Mouse (Mus musculus) forelimb bud, embryonic 11.5 days (tissue): ENCODE results near the gene Tph1.
"Not testable (repeated sequence)": the region's sequence is repeated elsewhere in the genome, so short reads cannot be mapped to it uniquely, and the experiment has no call there.

Source experiments
- DNase-seq: peaks from one replicate; pipeline ENCODE4 v3.0.0-alpha.2; 2012; ENCODE audit warnings: low read depth, low spot score

Gene Tph1

GRCm38 (mm10) chr7:46672160-46672672 is at the start of gene Tph1:
TSS of gene Tph1 (minus strand) at chr7:46672537.
- no peak for DNase-seq

DNA sequence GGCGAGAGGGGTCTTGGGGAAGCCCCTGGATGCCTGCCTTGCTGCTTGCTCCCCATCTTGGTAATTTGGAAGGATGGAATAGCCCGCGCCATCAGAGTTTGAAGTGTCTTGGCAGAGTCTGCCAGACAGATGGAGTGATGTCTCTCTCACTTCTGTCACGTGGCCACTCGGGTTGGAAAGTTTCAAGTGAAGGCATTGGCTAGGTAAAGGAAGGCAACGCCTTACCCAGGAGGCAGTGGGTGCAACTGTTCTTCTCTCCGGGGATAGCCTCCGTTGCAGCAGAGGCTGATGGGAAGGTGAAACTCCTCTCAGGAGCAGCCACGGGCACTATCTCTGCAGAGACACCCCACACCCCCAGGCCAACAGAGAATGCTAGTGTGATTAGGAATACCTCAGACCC is 48.1 kb upstream of the Tph1 start:
- DNase-seq, result no peak

DNA sequence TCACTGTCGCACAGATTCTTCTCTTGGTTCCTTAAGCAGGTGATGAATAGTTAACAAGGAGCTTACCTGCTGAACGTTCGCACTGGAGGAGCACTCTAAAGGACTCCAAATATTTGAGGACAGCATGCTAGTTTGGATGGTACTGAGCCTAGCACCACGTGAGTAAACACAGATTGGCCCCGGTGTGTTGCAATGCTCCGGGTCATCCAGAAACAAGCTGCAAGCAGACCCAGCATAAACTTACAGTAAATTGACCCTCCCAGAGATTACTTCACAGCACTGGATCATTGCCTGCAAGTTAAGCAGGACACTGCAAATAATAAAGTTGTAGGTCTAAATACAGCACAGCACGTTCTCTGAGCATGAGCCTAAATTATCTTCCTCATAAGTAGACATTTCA is 47.2 kb upstream of the Tph1 start:
- DNase-seq, result no peak

DNA sequence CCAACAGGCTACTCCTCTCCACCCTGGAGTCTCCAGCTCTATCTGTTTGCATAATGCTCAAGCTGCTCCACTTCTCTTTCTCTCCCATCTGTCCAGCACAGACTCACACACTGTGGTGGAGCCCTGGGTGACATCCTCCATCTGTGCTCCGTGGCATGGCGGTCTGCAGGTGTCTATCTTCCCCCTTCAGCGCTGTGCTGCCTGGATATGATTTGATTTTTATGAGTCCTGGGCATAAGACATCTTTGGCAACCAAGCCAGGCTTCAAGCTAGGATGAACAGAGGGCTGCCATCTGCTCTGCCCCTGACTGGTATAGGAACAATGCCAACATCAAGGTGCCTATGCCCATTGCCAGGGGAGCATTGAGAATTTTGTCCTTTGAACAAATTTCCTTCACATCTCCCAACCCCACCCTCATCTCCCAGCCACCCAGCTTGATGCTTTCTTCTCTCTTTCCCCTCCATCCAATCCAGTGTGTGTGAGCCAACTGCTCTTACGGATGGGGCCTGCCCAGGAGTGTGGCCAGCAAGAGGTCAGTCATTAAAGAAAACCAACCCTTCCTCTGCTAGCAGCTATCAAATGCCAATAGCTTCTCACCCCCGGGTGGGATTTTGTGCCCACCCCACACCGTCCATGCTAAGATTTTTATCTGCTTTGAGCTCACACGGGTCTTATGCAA is 46.4 kb upstream of the Tph1 start:
- no peak for DNase-seq

DNA sequence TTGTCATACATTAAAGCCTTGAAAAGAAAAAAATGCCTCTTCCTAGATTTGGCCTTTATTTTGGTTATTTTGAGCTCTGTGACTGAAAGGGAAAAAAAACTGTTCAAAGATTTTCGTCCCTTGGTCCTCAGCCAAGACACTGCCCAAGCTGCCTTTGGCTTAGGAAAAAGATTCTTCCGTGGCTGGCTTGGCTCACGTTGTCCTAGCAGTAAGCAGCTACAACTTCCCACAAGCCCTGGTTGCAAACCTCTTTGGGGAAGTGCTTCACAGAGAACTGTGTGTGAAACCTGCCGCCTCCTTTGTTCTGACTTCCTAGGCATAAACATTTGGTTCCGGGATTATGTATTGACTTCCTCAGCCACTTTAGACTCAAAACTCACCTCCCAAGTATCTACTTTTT is 44.6 kb upstream of the Tph1 start:
- no peak for DNase-seq

DNA sequence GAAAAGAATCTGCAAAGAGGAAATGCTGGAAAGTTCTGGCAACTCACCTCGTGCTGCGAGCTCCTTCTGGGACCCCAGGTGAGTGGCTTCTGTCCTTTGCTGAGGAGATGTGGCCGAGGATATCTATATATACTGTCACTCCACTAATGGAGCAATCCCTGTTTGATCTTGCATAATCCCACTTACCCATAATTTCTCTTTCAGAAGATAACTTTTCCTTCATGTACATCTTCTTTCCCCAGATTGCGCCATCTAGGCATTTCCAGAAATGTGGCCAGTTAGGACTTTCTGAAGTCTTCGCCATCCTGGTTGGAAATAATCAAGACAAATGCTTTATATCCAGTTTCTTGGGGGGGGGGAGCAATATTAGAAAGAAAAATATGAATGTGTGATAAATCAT is 43.3 kb upstream of the Tph1 start, which contains the start of gene Saa3:
Gene Saa3 (minus strand): TSS at position 101 of the 400 bp plus-strand sequence.
- no peak for DNase-seq

DNA sequence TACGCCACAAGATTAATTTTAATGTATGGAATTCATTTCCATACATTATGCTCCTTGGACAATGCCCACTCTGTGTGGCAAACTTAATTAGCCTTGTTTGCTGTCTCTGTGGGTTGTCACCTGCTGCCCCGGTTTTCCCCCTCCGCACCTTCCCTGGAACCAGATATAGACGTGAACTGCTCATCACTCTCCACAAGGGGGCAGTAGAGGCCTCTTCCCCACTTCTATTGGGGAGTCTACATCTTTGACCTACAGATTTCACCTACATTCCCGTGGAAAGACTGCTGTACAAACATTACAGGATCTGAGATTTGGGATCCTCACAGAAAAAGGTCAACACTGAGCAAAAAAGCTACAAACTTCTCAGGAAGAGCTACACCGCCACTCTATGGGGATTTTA is 42.2 kb upstream of the Tph1 start:
- DNase-seq, result peak; percentile 65

- no peak for DNase-seq
Measured at GRCm38 (mm10) chr7:46712250-46712649, 39.9 kb upstream of the Tph1 start.

GRCm38 (mm10) chr7:46710390-46710844 is 38.1 kb upstream of the Tph1 start, which contains the start of gene Saal1:
TSS of gene Saal1 (minus strand) at chr7:46710680.
- DNase-seq, result peak; percentile 93

- DNase-seq, result no peak
Measured at GRCm38 (mm10) chr7:46700521-46701025, 28.2 kb upstream of the Tph1 start.

DNA sequence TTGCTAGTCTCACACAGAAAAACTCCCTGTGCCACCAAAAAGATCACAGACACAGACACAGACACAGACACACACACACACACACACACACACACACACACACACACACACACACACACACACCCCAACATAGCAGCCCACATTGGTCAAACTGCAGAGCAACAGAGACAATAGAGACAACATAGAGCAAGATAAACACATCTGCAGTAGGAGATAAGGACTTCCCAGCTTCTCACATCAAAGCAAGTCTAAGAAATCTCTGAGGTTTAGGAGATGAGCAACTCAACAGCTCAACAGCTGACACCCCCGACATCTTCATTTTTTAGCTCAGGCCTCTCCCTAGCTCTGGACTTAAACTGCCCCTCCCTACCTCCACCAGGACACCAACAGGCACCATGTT is 24.4 kb upstream of the Tph1 start:
- no peak for DNase-seq

- DNase-seq, result no peak
Measured at GRCm38 (mm10) chr7:46686827-46687226, 14.5 kb upstream of the Tph1 start.

GRCm38 (mm10) chr7:46680732-46681131 is 8.4 kb upstream of the Tph1 start:
- no peak for DNase-seq

DNA sequence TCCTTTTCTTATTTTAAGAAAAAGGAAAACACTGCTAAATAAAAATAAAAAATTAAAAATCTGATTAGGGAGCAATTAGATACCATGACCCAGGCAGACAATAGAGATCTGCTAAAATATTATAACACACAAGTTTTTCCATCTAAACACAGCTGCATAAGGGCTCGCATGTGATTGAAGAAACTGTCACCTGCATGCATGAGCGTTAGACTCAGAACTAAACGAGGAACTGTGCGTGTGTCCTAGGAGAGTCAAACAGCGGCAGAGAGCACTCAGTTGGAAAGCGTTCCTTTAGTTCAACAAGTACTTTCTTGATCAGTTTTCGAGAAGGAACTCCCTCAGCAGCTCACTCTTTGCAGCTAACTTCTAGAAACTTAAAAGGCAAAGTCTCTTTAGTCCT is 6.7 kb upstream of the Tph1 start:
- DNase-seq, result not testable (repeated sequence)

DNA sequence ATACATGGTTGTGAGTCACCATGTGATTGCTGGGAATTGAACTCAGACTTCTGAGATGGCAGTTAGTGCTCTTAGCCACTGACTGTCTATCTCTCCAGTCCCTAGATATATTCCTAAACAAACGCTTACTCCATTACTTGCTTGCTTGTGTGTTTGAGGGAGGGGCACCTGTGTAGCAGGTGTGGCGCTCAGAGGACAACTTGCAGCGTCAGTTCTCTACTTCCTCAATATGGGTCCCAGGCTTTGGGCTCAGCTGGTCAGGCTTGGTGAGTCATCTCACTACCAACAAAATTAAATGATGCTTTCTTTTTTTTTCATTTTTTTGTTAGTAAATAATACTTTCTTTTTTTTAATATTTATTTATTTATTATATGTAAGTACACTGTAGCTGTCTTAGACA is 6.1 kb upstream of the Tph1 start:
- DNase-seq, result no peak

DNA sequence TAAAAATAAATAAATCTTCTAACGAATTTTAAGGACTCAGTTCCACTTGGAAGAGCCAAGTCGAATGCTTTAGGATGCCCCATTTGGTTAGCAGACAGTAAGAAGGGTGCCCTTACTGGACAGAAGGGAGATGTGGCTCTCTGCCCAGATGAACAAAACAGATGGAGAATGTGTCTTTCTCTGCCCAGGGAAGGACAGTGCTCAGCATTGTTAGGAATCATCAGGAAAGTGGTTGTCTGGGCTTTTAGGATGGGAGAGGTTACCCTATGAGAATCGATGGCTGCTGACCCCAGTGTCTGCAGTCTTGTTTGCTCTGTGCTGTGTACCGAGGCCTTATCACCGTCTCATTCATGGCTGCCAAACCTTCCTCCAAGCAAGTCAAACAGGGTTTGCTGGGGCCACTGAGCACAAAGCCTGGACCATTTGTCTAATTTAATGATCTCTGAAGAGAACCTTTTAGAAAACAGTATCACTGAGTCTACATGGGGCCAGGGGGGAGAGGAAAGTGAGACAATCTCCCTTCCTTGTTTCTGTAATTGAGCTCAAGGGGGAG is 4.5 kb upstream of the Tph1 start:
- no peak for DNase-seq

DNA sequence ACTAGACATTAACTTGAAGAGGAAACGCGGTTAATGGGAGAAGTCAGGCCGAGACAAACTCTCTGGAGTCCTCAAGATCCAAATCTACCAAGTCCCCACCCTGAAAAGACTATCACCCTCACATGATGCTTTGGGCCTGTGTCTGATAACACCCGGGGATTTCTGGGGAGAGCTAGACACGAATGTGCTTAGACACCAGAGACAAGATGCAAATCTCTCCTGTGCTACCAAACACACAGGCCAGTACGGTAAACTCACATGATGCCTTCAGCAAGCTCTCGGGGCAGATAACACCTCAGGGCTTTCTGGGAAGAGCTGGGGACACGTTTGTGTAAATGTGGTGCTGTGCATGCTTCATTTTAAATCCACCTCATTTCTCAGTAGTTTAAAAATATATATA is 3.5 kb upstream of the Tph1 start:
- DNase-seq, result no peak

GRCm38 (mm10) chr7:46675061-46675460 is 2.7 kb upstream of the Tph1 start:
- no peak for DNase-seq

DNA sequence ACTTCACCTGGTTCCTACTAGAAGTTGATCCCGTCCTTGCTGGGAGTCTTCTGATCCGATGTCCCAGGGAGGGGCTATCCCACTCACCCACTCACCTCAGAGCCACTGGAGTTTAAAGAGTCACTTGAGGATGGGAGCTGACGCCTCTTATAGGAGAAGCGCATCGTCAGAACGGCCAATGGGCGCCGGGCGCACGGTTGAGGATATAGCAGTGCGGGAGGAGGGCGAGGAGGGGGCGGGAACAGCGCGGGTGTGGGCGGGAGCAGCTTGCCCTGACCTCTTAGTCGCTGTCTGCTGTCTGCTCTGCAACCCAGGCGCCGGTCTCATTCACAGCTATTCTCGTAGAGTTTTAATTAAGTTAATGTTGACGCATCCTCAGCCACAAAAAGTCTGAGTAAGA is 5.1 kb downstream of the Tph1 start:
- no peak for DNase-seq

GRCm38 (mm10) chr7:46665236-46665635 is 7.1 kb downstream of the Tph1 start:
- peak; percentile 53 for DNase-seq

- DNase-seq, result no peak
Measured at GRCm38 (mm10) chr7:46661591-46662090, 10.7 kb downstream of the Tph1 start.

DNA sequence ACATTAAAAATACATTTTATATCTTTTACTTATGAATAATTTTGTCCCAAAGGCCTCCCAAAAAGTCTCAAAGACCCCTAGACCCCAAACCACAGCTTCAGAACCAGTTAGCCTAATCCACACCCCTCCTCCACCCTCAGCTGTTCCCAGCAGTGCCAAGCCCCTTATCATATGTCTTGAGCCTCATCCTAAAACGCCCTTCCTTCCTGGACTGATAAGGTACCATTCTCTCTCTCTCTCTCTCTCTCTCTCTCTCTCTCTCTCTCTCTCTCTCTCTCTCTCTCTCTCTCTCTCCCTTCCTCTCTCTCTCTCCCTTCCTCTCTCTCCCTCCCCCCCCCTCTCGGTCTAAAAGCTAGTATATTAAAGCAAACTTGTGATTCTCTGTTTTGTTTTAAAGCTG is 20.1 kb downstream of the Tph1 start:
- DNase-seq, result no peak

- peak; percentile 17 for DNase-seq
Measured at GRCm38 (mm10) chr7:46650231-46650630, 22.1 kb downstream of the Tph1 start.
